Mouse (Mus musculus) heart, embryonic 16.5 days (tissue): ENCODE measurements at regions not wholly inside any gene's neighbourhood (a gene's known extent, or its start where the extent isn't known, plus 50 kb on each side); places are given as distances from the start of the nearest gene placed in this dataset.

Experiments used
- ATAC-seq: fragments of 200-750 bp; cut with Nextera tagmentation; replicated peaks from 2 replicates; pipeline ENCODE4 v1.8.0; 2017; ENCODE audit warnings: moderate number of reproducible peaks; ENCODE audit not compliant: insufficient read depth, low FRiP score; ENCODE audit errors: extremely low read depth
- H3K27ac ChIP-seq: fragments of 300-500 bp; sonication (generic); 2 replicates; pipeline ENCODE4 v1.5.1; 2014; ENCODE audit warnings: mild to moderate bottlenecking, low read length, control low read depth, moderate library complexity
- H3K27me3 ChIP-seq: fragments of 300-500 bp; sonication (generic); 2 replicates; pipeline ENCODE4 v1.6.1; 2014; ENCODE audit warnings: low read length, mixed read lengths; ENCODE audit not compliant: control insufficient read depth, insufficient read depth
- H3K36me3 ChIP-seq: fragments of 300-500 bp; sonication (generic); 2 replicates; pipeline ENCODE4 v1.6.1; 2014; ENCODE audit not compliant: control insufficient read depth, insufficient read depth
- H3K4me1 ChIP-seq: fragments of 300-500 bp; sonication (generic); 2 replicates; pipeline ENCODE4 v1.6.1; 2014; ENCODE audit warnings: low read length, mixed read lengths; ENCODE audit not compliant: control insufficient read depth, insufficient read depth
- H3K4me2 ChIP-seq: fragments of 300-500 bp; sonication (generic); 2 replicates; pipeline ENCODE4 v1.6.1; 2014; ENCODE audit warnings: low read depth, mild to moderate bottlenecking, control low read depth, low read length
- H3K4me3 ChIP-seq: fragments of 300-500 bp; sonication (generic); 2 replicates; pipeline ENCODE4 v1.5.1; 2014; ENCODE audit warnings: mild to moderate bottlenecking, control low read depth, low read length
- H3K9ac ChIP-seq: fragments of 300-500 bp; sonication (generic); 2 replicates; pipeline ENCODE4 v1.6.1; 2014; ENCODE audit warnings: low read length, control low read depth
- H3K9me3 ChIP-seq: fragments of 300-500 bp; sonication (generic); replicated peaks from 2 replicates; pipeline ENCODE4 v1.6.1; 2016; ENCODE audit warnings: low read length; ENCODE audit not compliant: control insufficient read depth
- WGBS: fragments of 180-500 bp; shearing (Covaris S2); extraction: QIAGEN DNeasy Blood & Tissue Kit; methylation state at CpG from one replicate; pipeline ENCODE4 v1.1.7; 2014; 5-methylcytosine and 5-hydroxymethylcytosine counted together

DNA sequence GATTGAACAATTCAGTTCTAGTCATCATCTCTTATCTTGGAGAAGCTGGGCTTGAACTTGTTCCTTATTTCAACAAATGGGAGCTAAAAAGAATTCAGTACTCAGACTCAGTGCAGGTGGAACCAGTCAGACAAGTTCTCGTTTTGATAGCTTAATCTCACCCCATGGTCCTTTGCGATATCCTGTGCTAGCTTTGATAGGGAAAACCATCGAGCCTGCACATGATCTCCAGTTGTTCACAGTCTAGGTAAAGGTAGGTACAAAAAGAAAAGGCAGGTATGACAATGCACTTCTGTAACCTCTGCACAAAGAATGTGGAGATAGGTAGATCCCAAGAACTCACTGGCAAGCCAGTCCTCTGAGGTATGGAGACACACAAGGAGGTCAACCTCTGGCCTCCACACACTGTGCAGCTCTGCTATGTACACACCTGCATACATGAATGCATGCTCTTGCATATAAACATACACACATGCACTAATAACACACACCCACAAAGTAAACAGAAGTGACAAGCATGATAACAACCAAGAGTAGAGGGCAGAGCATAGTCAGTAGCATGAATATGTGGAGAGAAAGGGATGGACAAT is 619.2 kb upstream of the Tenm4 start:
- no peak for ATAC-seq

DNA sequence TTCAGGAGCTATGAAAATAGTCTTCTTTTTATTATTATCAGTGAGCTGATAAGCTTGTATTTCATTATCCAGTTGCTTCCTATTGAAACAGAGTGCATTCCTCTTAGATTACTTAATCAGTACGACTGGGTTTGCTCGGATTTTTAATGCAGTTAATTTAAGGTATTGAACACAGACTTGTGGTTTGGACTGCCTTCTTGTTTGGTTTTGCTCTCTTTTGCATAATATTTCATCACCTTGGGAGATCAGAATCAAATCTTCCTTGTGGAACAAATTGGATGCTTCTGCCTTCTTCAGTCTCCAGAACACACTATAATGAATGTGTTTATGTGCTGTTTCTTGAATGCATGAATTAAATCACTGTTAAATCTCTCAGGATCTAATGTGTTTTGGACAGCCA is 612.5 kb upstream of the Tenm4 start:
- H3K4me1 ChIP-seq: no peaks in the 10 kb centered on the region
- 39% methylated on average over 2 of the region's 2 CpGs for WGBS
- H3K27ac ChIP-seq: no peak overlapping the region
- ATAC-seq: no peak
- no peak overlapping the region for H3K4me3 ChIP-seq
- no peaks in the 10 kb centered on the region for H3K36me3 ChIP-seq
- H3K27me3 ChIP-seq: no peaks in the 10 kb centered on the region
- H3K4me2 ChIP-seq: no peak overlapping the region
- H3K9me3 ChIP-seq: no peaks in the 10 kb centered on the region
- no peak overlapping the region for H3K9ac ChIP-seq

More for the DNA sequence above, 619.2 kb upstream of the Tenm4 start:
- no peaks in the 10 kb centered on the region for H3K36me3 ChIP-seq
- no peak overlapping the region for H3K4me2 ChIP-seq
- H3K9me3 ChIP-seq: no peaks in the 10 kb centered on the region
- H3K27ac ChIP-seq: no peak overlapping the region
- no peaks in the 10 kb centered on the region for H3K27me3 ChIP-seq
- 60% methylated on average over 3 of the region's 3 CpGs for WGBS
- H3K4me1 ChIP-seq: no peaks in the 10 kb centered on the region
- H3K9ac ChIP-seq: no peak overlapping the region
- no peak overlapping the region for H3K4me3 ChIP-seq

DNA sequence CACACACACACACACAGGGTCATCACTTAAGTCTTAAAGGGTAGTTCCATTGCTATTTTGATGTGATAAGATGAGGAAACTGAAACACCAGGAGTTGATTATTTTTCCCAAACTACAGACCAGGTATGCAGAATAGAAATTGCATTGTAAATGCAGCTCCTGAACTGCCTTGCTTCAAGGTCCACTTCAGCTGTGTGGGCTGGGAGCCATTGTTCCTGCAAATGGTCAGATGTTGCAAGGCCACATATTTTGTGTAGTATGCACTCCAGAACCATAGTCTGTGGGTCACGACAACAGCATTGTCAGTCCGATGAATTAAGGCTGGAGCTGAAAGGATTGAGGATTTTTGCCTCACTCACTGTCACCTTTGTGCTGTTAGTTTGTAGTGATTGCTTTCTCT is 592.4 kb upstream of the Tenm4 start:
- H3K36me3 ChIP-seq: no peaks in the 10 kb centered on the region
- H3K9ac ChIP-seq: no peak overlapping the region
- H3K4me1 ChIP-seq: no peaks in the 10 kb centered on the region
- no peaks in the 10 kb centered on the region for H3K9me3 ChIP-seq
- no peak overlapping the region for H3K4me2 ChIP-seq
- H3K27ac ChIP-seq: no peak overlapping the region
- no peaks in the 10 kb centered on the region for H3K27me3 ChIP-seq
- WGBS: 80% methylated on average over 2 of the region's 2 CpGs
- no peak for ATAC-seq
- H3K4me3 ChIP-seq: no peak overlapping the region

DNA sequence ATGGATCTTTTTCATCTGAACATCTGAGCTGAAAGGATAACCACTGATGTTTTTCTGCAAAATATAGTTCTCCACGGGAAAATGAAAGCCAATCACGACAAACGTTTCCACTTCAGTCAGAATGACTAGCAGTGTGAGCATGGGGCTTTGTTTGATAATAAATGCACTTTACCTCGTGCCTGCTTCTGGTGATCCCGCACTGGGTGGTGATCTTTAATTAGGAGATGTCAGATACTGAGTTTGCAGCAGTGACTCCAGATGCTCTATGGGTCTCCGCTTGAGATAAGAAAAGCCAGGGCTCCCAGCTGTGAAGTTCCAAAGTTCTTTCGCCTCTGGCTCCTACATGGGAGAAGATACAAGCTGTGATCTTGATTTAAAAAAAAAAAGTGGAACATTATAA is 589.7 kb upstream of the Tenm4 start:
- H3K4me1 ChIP-seq: no peaks in the 10 kb centered on the region
- H3K9me3 ChIP-seq: no peaks in the 10 kb centered on the region
- WGBS: 42% methylated on average over 7 of the region's 7 CpGs
- no peak overlapping the region for H3K4me2 ChIP-seq
- H3K4me3 ChIP-seq: no peak overlapping the region
- no peaks in the 10 kb centered on the region for H3K36me3 ChIP-seq
- no peaks in the 10 kb centered on the region for H3K27me3 ChIP-seq
- H3K27ac ChIP-seq: no peak overlapping the region
- ATAC-seq: no peak
- no peak overlapping the region for H3K9ac ChIP-seq

DNA sequence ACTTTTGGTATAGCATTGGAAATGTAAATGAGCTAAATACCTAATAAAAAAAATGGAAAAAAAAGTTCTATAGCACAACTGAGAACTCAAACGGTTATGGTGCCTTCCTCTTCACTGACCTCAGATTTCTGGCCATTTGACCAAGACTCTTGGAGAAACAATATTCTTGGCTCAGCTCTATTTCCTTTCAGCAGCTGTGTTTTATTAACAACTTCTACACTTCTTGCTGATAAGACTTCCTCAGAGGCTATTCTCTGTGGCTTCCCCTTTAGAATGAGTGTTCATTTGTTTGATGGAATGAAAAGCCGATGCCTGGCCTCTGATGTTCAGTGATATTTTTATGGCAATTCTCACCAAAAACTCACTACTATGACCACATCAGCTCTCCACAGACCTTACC is 572.7 kb upstream of the Tenm4 start:
- H3K9me3 ChIP-seq: no peaks in the 10 kb centered on the region
- H3K27me3 ChIP-seq: no peaks in the 10 kb centered on the region
- no peaks in the 10 kb centered on the region for H3K36me3 ChIP-seq
- 42% methylated on average over 2 of the region's 2 CpGs for WGBS
- no peaks in the 10 kb centered on the region for H3K4me1 ChIP-seq
- H3K9ac ChIP-seq: no peak overlapping the region
- no peak overlapping the region for H3K27ac ChIP-seq
- no peak overlapping the region for H3K4me2 ChIP-seq
- ATAC-seq: no peak
- no peak overlapping the region for H3K4me3 ChIP-seq

DNA sequence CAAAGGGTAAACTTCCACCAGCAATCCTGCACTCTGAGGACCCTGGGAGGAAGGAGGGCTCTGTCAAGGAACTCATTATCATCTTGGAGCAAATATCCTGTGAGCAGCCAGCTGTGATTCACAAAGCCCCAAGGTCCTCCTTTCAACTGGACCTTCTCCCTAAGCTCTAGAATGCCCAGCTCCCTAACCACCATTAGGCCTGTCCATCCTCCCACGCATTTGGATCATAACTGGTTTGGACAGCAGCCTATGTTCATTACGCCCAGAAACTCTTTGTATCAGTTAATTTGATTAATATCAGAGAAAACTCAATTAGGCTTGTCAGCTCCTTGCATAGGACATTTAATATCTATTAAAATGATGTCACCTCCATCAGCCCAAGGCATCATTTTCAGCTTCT is 557.3 kb upstream of the Tenm4 start:
- Histone ChIP-seq H3K4me1 (no peaks in the 10 kb centered on the region), H3K9me3 (no peaks in the 10 kb centered on the region), H3K36me3 (no peaks in the 10 kb centered on the region), H3K4me2 (no peak overlapping the region), H3K4me3 (no peak overlapping the region), H3K9ac (no peak overlapping the region), H3K27me3 (no peaks in the 10 kb centered on the region), H3K27ac (no peak overlapping the region)
- 65% methylated on average over 2 of the region's 2 CpGs for WGBS
- no peak for ATAC-seq

DNA sequence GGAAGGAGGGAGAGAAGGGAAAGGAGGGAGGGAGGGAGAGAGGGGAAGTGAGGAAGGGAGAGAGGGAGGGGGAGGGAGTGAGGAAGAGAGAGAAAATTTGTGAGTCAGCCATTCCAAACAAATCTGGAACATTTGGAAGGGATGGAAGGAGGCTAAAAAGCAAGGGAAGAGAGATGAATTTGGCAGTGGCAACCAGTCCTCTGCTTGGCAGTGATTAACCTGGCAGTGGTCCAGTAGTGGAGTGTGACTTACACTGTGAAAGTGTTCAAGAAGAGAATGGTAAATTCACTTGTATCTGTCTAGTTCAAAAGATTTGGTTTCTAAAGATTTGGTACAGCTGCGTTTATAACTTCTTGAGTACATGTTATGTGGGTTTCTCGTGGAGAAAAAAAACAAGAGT is 553.7 kb upstream of the Tenm4 start:
- 0 out of 2 replicates have a peak, but pooled peaks cover 2% of the 10 kb centered on the region for H3K9me3 ChIP-seq
- H3K27me3 ChIP-seq: no peaks in the 10 kb centered on the region
- WGBS: 44% methylated on average over 2 of the region's 2 CpGs
- no peak overlapping the region for H3K27ac ChIP-seq
- no peaks in the 10 kb centered on the region for H3K36me3 ChIP-seq
- no peaks in the 10 kb centered on the region for H3K4me1 ChIP-seq
- H3K9ac ChIP-seq: no peak overlapping the region
- H3K4me2 ChIP-seq: no peak overlapping the region
- ATAC-seq: no peak
- H3K4me3 ChIP-seq: no peak overlapping the region

DNA sequence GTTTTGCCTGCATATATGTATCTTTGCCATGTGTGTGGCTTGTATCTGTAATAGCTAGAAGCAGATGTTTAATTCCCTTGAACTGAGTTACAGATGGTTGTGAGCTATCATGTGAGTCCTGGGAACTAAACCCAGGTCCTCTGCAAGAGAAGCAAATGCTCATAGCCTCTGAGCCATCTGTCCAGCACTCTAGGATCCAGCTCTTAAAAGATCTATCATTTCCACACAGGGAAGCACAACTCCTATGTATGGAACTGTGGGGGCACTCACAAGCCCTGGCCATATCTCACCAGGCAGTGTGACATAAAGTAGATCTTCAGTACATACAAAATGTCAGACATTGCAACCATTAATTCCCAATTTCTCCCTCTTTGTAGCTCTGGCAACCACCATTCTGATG is 552.9 kb upstream of the Tenm4 start:
- H3K27ac ChIP-seq: no peak overlapping the region
- no peaks in the 10 kb centered on the region for H3K36me3 ChIP-seq
- H3K9ac ChIP-seq: no peak overlapping the region
- ATAC-seq: no peak
- H3K9me3 ChIP-seq: 0 out of 2 replicates have a peak, but pooled peaks cover 2% of the 10 kb centered on the region
- H3K4me3 ChIP-seq: no peak overlapping the region
- H3K4me2 ChIP-seq: no peak overlapping the region
- no peaks in the 10 kb centered on the region for H3K4me1 ChIP-seq
- H3K27me3 ChIP-seq: no peaks in the 10 kb centered on the region

DNA sequence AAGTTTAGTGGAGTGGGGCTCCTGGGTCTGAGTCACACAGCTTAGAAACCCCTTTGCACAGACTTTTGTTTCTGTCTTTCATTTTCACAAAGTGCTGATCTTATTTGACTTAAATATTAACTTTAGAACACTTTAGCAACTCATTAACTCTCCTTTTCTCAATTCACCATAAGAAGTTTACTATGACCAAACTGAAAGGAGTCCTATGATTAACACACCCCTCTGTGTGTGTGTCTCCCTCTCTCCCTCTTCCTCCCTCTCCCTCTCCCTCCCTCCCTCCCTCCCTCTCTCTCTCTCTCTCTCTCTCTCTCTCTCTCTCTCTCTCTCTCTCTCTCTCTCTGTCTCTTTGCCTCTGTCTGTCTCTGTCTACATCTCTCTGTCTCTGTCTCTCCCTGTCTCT is 551.0 kb upstream of the Tenm4 start:
- no peak overlapping the region for H3K4me2 ChIP-seq
- no peak overlapping the region for H3K27ac ChIP-seq
- no peaks in the 10 kb centered on the region for H3K4me1 ChIP-seq
- 0 out of 2 replicates have a peak, but pooled peaks cover 2% of the 10 kb centered on the region for H3K9me3 ChIP-seq
- H3K27me3 ChIP-seq: no peaks in the 10 kb centered on the region
- H3K9ac ChIP-seq: no peak overlapping the region
- ATAC-seq: no peak
- no peaks in the 10 kb centered on the region for H3K36me3 ChIP-seq
- no peak overlapping the region for H3K4me3 ChIP-seq

DNA sequence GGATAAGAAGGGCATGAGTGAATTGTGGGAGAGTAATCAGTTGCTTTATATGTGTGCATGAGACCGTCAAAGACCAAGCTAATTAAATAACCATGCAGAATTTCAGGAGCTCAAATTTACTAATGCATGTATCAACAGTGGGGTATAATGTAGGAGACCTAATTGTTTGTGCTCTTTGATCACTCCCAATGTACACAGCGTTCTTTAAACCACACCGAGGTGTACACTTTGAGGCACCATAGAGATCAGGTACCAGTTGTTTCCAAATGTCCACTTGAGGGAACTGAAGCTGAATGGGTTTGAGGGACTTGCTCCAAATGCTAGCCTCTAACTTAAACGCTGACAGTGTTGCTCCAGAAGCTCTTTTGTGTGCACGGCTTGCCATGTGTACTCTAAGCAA is 530.4 kb upstream of the Tenm4 start:
- 84% methylated on average over 5 of the region's 5 CpGs for WGBS
- H3K9ac ChIP-seq: no peak overlapping the region
- no peak for ATAC-seq

More for the DNA sequence above, 530.4 kb upstream of the Tenm4 start:
- no peaks in the 10 kb centered on the region for H3K27me3 ChIP-seq
- H3K4me3 ChIP-seq: no peak overlapping the region
- H3K36me3 ChIP-seq: no peaks in the 10 kb centered on the region
- H3K4me1 ChIP-seq: no peaks in the 10 kb centered on the region
- H3K9me3 ChIP-seq: no peaks in the 10 kb centered on the region
- no peak overlapping the region for H3K27ac ChIP-seq
- H3K4me2 ChIP-seq: no peak overlapping the region
